Mouse (Mus musculus): ENCODE measurements at regions not wholly inside any gene's neighbourhood (a gene's known extent, or its start where the extent isn't known, plus 50 kb on each side); places are given as distances from the start of the nearest gene placed in this dataset.

DNA sequence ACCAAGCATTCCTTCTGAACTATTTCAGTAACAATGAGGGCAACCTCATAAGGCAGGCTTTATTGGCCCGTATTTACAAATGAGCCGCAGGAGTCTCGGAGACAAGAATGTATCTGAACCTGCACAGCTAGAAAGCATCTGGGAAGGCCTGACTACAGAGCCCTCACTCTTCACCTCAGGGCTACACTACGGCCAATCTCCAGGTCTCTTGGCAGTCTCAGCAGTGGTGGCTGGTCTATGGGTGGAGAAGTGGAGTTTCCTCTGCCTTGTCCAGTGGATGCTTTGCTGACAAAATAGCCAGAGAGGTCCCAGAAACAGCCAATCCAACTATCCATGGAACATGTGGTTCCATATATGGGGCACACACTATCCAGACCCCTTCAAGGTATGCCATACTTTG, 165.5 kb downstream of the Adamts15 start:
- TF ChIP-seq GATA1 (IDR thresholded peaks at IDR 0.05; ENCODE audit: borderline replicate concordance, low read length) (no peak), FLI1 (IDR thresholded peaks at IDR 0.05; ENCODE audit: low read length) (no peak)

Data from megakaryocyte, embryonic 14.5 days (primary cell).